Mouse (Mus musculus) erythroblast, adult 5-6 weeks (primary cell): ENCODE measurements around the gene Cdh18. TPM values are rescaled to one million over a fixed set of nuclear protein-coding genes. Genes with fewer than 3 reads are reported as not detected.
"Not testable (repeated sequence)": the region's sequence is repeated elsewhere in the genome, so short reads cannot be mapped to it uniquely, and the experiment has no call there.

Source experiments
- ATAC-seq: replicated peaks from 2 replicates; pipeline ENCODE4 v1.8.0; 2016; ENCODE audit warnings: moderate number of reproducible peaks, mild to moderate bottlenecking, moderate TSS enrichment, inconsistent platforms; ENCODE audit not compliant: poor library complexity, low FRiP score, severe bottlenecking
- total RNA-seq, 2 experiments: library from RNA; stranded (forward) in 1 of 2; stranded (reverse) in 1 of 2; fragments of 150-400 nt in 1 of 2; fragments of 200-764, 138-1000 nt in 1 of 2; gene quantifications; 2 replicates each; pipeline versions ENCODE4 v1.2.3 to v1.2.4; 2015 to 2017; ENCODE audit warnings: low replicate concordance in 2 of 2

Gene Cdh18
- total RNA-seq, 2 experiments from 2014 or later: not detected

GRCm38 (mm10) chr15:23136971-23137370, 588.1 kb downstream of the Cdh18 start:
- ATAC-seq: no peak

GRCm38 (mm10) chr15:23142907-23143306, 594.1 kb downstream of the Cdh18 start:
- not testable (repeated sequence) for ATAC-seq

GRCm38 (mm10) chr15:23155883-23156282, 607.1 kb downstream of the Cdh18 start:
- no peak for ATAC-seq

GRCm38 (mm10) chr15:23164869-23165268, 616.0 kb downstream of the Cdh18 start:
- ATAC-seq: no peak

- no peak for ATAC-seq
Observed at GRCm38 (mm10) chr15:23174623-23175022, 625.8 kb downstream of the Cdh18 start.

GRCm38 (mm10) chr15:23212068-23212467, 663.2 kb downstream of the Cdh18 start:
- ATAC-seq: no peak

GRCm38 (mm10) chr15:23230616-23231015, 681.8 kb downstream of the Cdh18 start:
- ATAC-seq: no peak

- ATAC-seq: no peak
Observed at GRCm38 (mm10) chr15:23257751-23258440, 709.1 kb downstream of the Cdh18 start.

GRCm38 (mm10) chr15:23278421-23278820, 729.6 kb downstream of the Cdh18 start:
- ATAC-seq: no peak

GRCm38 (mm10) chr15:23305018-23305417, 756.2 kb downstream of the Cdh18 start:
- ATAC-seq: no peak

- ATAC-seq: no peak
Observed at GRCm38 (mm10) chr15:23316766-23317165, 767.9 kb downstream of the Cdh18 start.

- ATAC-seq: no peak
Observed at GRCm38 (mm10) chr15:23317409-23317808, 768.6 kb downstream of the Cdh18 start.

GRCm38 (mm10) chr15:23340338-23340737, 791.5 kb downstream of the Cdh18 start:
- ATAC-seq: not testable (repeated sequence)

- ATAC-seq: no peak
Observed at GRCm38 (mm10) chr15:23351078-23351477, 802.3 kb downstream of the Cdh18 start.

GRCm38 (mm10) chr15:23366325-23366724, 817.5 kb downstream of the Cdh18 start:
- ATAC-seq: no peak

- no peak for ATAC-seq
Observed at GRCm38 (mm10) chr15:23367712-23368111, 818.9 kb downstream of the Cdh18 start.

- ATAC-seq: no peak
Observed at GRCm38 (mm10) chr15:23378016-23378750, 829.4 kb downstream of the Cdh18 start.

GRCm38 (mm10) chr15:23385816-23386215, 837.0 kb downstream of the Cdh18 start:
- ATAC-seq: no peak

- no peak for ATAC-seq
Observed at GRCm38 (mm10) chr15:23396646-23397045, 847.8 kb downstream of the Cdh18 start.

- no peak for ATAC-seq
Observed at GRCm38 (mm10) chr15:23403792-23404191, 855.0 kb downstream of the Cdh18 start.

- ATAC-seq: no peak
Observed at GRCm38 (mm10) chr15:23408256-23408655, 859.4 kb downstream of the Cdh18 start.
